Mouse (Mus musculus) hindbrain, embryonic 15.5 days (tissue): ENCODE measurements around the gene Cfap298. TPM values are rescaled to one million over a fixed set of nuclear protein-coding genes. Genes with fewer than 3 reads are reported as not detected.

Experiments used
- ATAC-seq: fragments of 200-750 bp; cut with Nextera tagmentation; 2 replicates; pipeline ENCODE4 v1.8.0; 2017; ENCODE audit warnings: low read depth, moderate number of reproducible peaks, moderate TSS enrichment; ENCODE audit not compliant: low FRiP score
- H3K27ac ChIP-seq: fragments of 300-500 bp; sonication (generic); replicated peaks from 2 replicates; pipeline ENCODE4 v1.5.1; 2015; ENCODE audit warnings: mild to moderate bottlenecking, inconsistent platforms
- H3K27me3 ChIP-seq: fragments of 300-500 bp; sonication (generic); 2 replicates; pipeline ENCODE4 v1.6.1; 2015; ENCODE audit warnings: control low read depth, inconsistent platforms
- H3K36me3 ChIP-seq: fragments of 300-500 bp; sonication (generic); 2 replicates; pipeline ENCODE4 v1.6.1; 2015; ENCODE audit warnings: control low read depth, inconsistent platforms
- H3K4me1 ChIP-seq: fragments of 300-500 bp; sonication (generic); replicated peaks from 2 replicates; pipeline ENCODE4 v1.6.1; 2015; ENCODE audit warnings: control low read depth, inconsistent platforms
- H3K4me2 ChIP-seq: fragments of 300-500 bp; sonication (generic); 2 replicates; pipeline ENCODE4 v1.6.1; 2015; ENCODE audit warnings: moderate library complexity, mild to moderate bottlenecking, inconsistent platforms
- H3K4me3 ChIP-seq: fragments of 300-500 bp; sonication (generic); 2 replicates; pipeline ENCODE4 v1.5.1; 2015; ENCODE audit warnings: mild to moderate bottlenecking, inconsistent platforms
- H3K9ac ChIP-seq: fragments of 300-500 bp; sonication (generic); 2 replicates; pipeline ENCODE4 v1.6.1; 2015; ENCODE audit warnings: inconsistent platforms
- H3K9me3 ChIP-seq: fragments of 300-500 bp; sonication (generic); 2 replicates; pipeline ENCODE4 v1.6.1; 2016; ENCODE audit warnings: control low read depth, inconsistent platforms
- WGBS: fragments of 180-500 bp; shearing (Covaris S2); methylation state at CpG from one replicate; pipeline ENCODE4 v1.1.7; 2015; 5-methylcytosine and 5-hydroxymethylcytosine counted together
- microRNA-seq: library from miRNA; unstranded; fragments of <30 nt; microRNA quantifications from one replicate; pipeline ENCODE4, GENCODE M21; 2016
- polyA plus RNA-seq: library from polyadenylated mRNA; unstranded; fragments of >200 nt; fragmentation: Nextera tagmentation; extraction: Ambion mirVana; gene quantifications from 2 replicates; pipeline ENCODE4 v1.2.1, GENCODE M21; 2015

Gene Cfap298
- polyA plus RNA-seq, 1 experiment from 2014 or later, result 51.2 TPM

GRCm38 (mm10) chr16:90878135-90878860 lies 56.6 kb downstream of the Cfap298 start:
- WGBS, result 91% methylated on average over 3 of the region's 3 CpGs

More at GRCm38 (mm10) chr16:90878135-90878860, 56.6 kb downstream of the Cfap298 start:
- Histone ChIP-seq H3K27me3 (no peaks in the 10 kb centered on the region), H3K4me1 (no peaks in the 10 kb centered on the region), H3K9me3 (no peaks in the 10 kb centered on the region), H3K4me3 (no peak overlapping the region), H3K27ac (no peak overlapping the region), H3K9ac (no peak overlapping the region), H3K36me3 (no peaks in the 10 kb centered on the region), H3K4me2 (no peak overlapping the region)
- ATAC-seq, result no peak

Small RNA genes within 50 kb of the gene (microRNA-seq; reads per million reads assigned to microRNA genes)
- gene Gm22933, result not detected

Other genes starting within 250 kb of the Cfap298 start
- gene Mis18a, start 207.7 kb downstream of the Cfap298 start, polyA plus RNA-seq, result 30.1 and 30.3 TPM in 2 replicates
- gene Mrap, start 196.9 kb downstream of the Cfap298 start, polyA plus RNA-seq, result 0.30 and 0.52 TPM in 2 replicates
- 9.3 and 9.6 TPM in 2 replicates for gene Urb1, start 124.7 kb downstream of the Cfap298 start, polyA plus RNA-seq
- 2.8 and 4.5 TPM in 2 replicates for gene Eva1c, start 108.4 kb downstream of the Cfap298 start, polyA plus RNA-seq
- 48.3 and 52.8 TPM in 2 replicates for gene Synj1, start 76.2 kb upstream of the Cfap298 start, polyA plus RNA-seq
- 58.7 and 61.2 TPM in 2 replicates for gene Paxbp1, start 109.4 kb upstream of the Cfap298 start, polyA plus RNA-seq
- 0.59 and 0.69 TPM in 2 replicates for gene 4932438H23Rik, start 160.0 kb upstream of the Cfap298 start, polyA plus RNA-seq